Mouse (Mus musculus) intestine, postnatal 0 days (tissue): ENCODE measurements at regions not wholly inside any gene's neighbourhood (a gene's known extent, or its start where the extent isn't known, plus 50 kb on each side); places are given as distances from the start of the nearest gene placed in this dataset.
A peak's percentile ranks its signal among the peaks of the same experiment; 100 is the strongest.

Source experiments
- ATAC-seq: fragments of 200-750 bp; cut with Nextera tagmentation; 2 replicates; pipeline ENCODE4 v1.8.0; 2017; ENCODE audit warnings: mild to moderate bottlenecking, moderate TSS enrichment, moderate library complexity
- H3K27ac ChIP-seq: fragments of 300-500 bp; sonication (generic); 2 replicates; pipeline ENCODE4 v1.5.1; 2014; ENCODE audit warnings: mild to moderate bottlenecking, low read depth, low read length, moderate library complexity
- H3K27me3 ChIP-seq: fragments of 300-500 bp; sonication (generic); replicated peaks from 2 replicates; pipeline ENCODE4 v1.6.1; 2014; ENCODE audit warnings: low read length, mixed read lengths; ENCODE audit not compliant: control insufficient read depth, insufficient read depth
- H3K36me3 ChIP-seq: fragments of 300-500 bp; sonication (generic); 2 replicates; pipeline ENCODE4 v1.6.1; 2014; ENCODE audit warnings: mild to moderate bottlenecking, moderate library complexity; ENCODE audit not compliant: control insufficient read depth, insufficient read depth
- H3K4me1 ChIP-seq: fragments of 300-500 bp; sonication (generic); replicated peaks from 2 replicates; pipeline ENCODE4 v1.6.1; 2014; ENCODE audit warnings: antibody characterized with exemption, low read length, mixed read lengths; ENCODE audit not compliant: control insufficient read depth, insufficient read depth
- H3K4me2 ChIP-seq: fragments of 300-500 bp; sonication (generic); replicated peaks from 2 replicates; pipeline ENCODE4 v1.6.1; 2014; ENCODE audit warnings: low read depth, mild to moderate bottlenecking, moderate library complexity
- H3K4me3 ChIP-seq: fragments of 300-500 bp; sonication (generic); 2 replicates; pipeline ENCODE4 v1.5.1; 2014; ENCODE audit warnings: low read depth, low read length
- H3K9ac ChIP-seq: fragments of 300-500 bp; sonication (generic); 2 replicates; pipeline ENCODE4 v1.6.1; 2014; ENCODE audit warnings: mild to moderate bottlenecking, low read depth, low read length
- H3K9me3 ChIP-seq: fragments of 300-500 bp; sonication (generic); 2 replicates; pipeline ENCODE4 v1.6.1; 2016; ENCODE audit warnings: mixed run types; ENCODE audit not compliant: control insufficient read depth
- CTCF ChIP-seq: sonication (generic); IDR thresholded peaks from 2 replicates; pipeline ENCODE4 v1.5.1; 2016; ENCODE audit warnings: low read depth, mild to moderate bottlenecking, control low read depth, antibody characterized with exemption, moderate library complexity
- WGBS: fragments of 180-500 bp; shearing (Covaris S2); extraction: QIAGEN DNeasy Blood & Tissue Kit; methylation state at CpG from one replicate; pipeline ENCODE4 v1.1.7; 2014; 5-methylcytosine and 5-hydroxymethylcytosine counted together

- TF ChIP-seq CTCF, result no peak
- WGBS, result 78% methylated on average over 2 of the region's 2 CpGs
- H3K9me3 ChIP-seq, result no peaks in the 10 kb centered on the region
- H3K36me3 ChIP-seq, result no peaks in the 10 kb centered on the region
- no peaks in the 10 kb centered on the region for H3K4me1 ChIP-seq
- no peak overlapping the region for H3K9ac ChIP-seq
- H3K4me3 ChIP-seq, result no peak overlapping the region
- H3K4me2 ChIP-seq, result no peak overlapping the region
- ATAC-seq, result no peak
- H3K27ac ChIP-seq, result no peak overlapping the region
- H3K27me3 ChIP-seq, result no peaks in the 10 kb centered on the region
Observed at GRCm38 (mm10) chr16:50032798-50033197, 232.5 kb downstream of the Cd47 start.

GRCm38 (mm10) chr16:50036296-50036734 lies 236.0 kb downstream of the Cd47 start:
- no peak overlapping the region for H3K4me2 ChIP-seq
- H3K27ac ChIP-seq, result no peak overlapping the region
- no peak for ATAC-seq
- TF ChIP-seq CTCF, result peak; percentile 54
- H3K9ac ChIP-seq, result no peak overlapping the region
- 29% methylated on average over 5 of the region's 5 CpGs for WGBS
- H3K36me3 ChIP-seq, result no peaks in the 10 kb centered on the region
- H3K4me1 ChIP-seq, result no peaks in the 10 kb centered on the region
- no peak overlapping the region for H3K4me3 ChIP-seq
- no peaks in the 10 kb centered on the region for H3K27me3 ChIP-seq
- no peaks in the 10 kb centered on the region for H3K9me3 ChIP-seq

- H3K4me3 ChIP-seq, result no peak overlapping the region
- H3K9ac ChIP-seq, result no peak overlapping the region
- no peak overlapping the region for H3K27ac ChIP-seq
- no peaks in the 10 kb centered on the region for H3K36me3 ChIP-seq
- no peak for TF ChIP-seq CTCF
- H3K4me2 ChIP-seq, result no peak overlapping the region
- no peaks in the 10 kb centered on the region for H3K27me3 ChIP-seq
- no peak for ATAC-seq
- WGBS, result 77% methylated on average over 1 of the region's 1 CpGs
- H3K4me1 ChIP-seq, result no peaks in the 10 kb centered on the region
- no peaks in the 10 kb centered on the region for H3K9me3 ChIP-seq
Observed at GRCm38 (mm10) chr16:50044103-50044502, 243.8 kb downstream of the Cd47 start.

GRCm38 (mm10) chr16:50045552-50046547 lies 245.5 kb downstream of the Cd47 start:
- peak; percentile 89 for TF ChIP-seq CTCF
- H3K36me3 ChIP-seq, result no peaks in the 10 kb centered on the region
- peak; percentile 87 for ATAC-seq

GRCm38 (mm10) chr16:50063540-50063939 lies 263.2 kb downstream of the Cd47 start:
- Histone ChIP-seq H3K27me3 (no peaks in the 10 kb centered on the region), H3K4me3 (no peak overlapping the region), H3K9me3 (no peaks in the 10 kb centered on the region), H3K9ac (no peak overlapping the region), H3K4me2 (no peak overlapping the region), H3K4me1 (no peaks in the 10 kb centered on the region), H3K36me3 (no peaks in the 10 kb centered on the region), H3K27ac (no peak overlapping the region)
- TF ChIP-seq CTCF, result no peak
- ATAC-seq, result no peak
- WGBS, result 84% methylated on average over 4 of the region's 4 CpGs

More at GRCm38 (mm10) chr16:50045552-50046547, 245.5 kb downstream of the Cd47 start:
- H3K27me3 ChIP-seq, result no peaks in the 10 kb centered on the region
- peak overlapping the region; percentile 29 for H3K4me3 ChIP-seq
- H3K9me3 ChIP-seq, result no peaks in the 10 kb centered on the region
- no peak overlapping the region for H3K27ac ChIP-seq
- no peak overlapping the region for H3K9ac ChIP-seq
- H3K4me2 ChIP-seq, result peak overlapping the region; percentile 68
- 12% methylated on average over 32 of the region's 32 CpGs for WGBS
- no peaks in the 10 kb centered on the region for H3K4me1 ChIP-seq

- no peak for ATAC-seq
- Histone ChIP-seq H3K27me3 (no peaks in the 10 kb centered on the region), H3K9ac (no peak overlapping the region), H3K4me1 (peaks cover 4% of the 10 kb centered on the region; the same call in 1 of the 2 replicates), H3K36me3 (no peaks in the 10 kb centered on the region), H3K9me3 (no peaks in the 10 kb centered on the region), H3K4me3 (no peak overlapping the region), H3K27ac (no peak overlapping the region), H3K4me2 (no peak overlapping the region)
- WGBS, result 77% methylated on average over 5 of the region's 5 CpGs
- no peak for TF ChIP-seq CTCF
Observed at GRCm38 (mm10) chr16:50065336-50066082, 265.2 kb downstream of the Cd47 start.
